Mouse (Mus musculus) cerebellum, adult 8-10 months (tissue): ENCODE data around the gene Jade2.

Experiments
- DNase-seq: peaks from one replicate; pipeline ENCODE4 v3.0.0; 2022

Jade2 gene

GRCm38 (mm10) chr11:51855818-51856615, 1.4 kb downstream of the Jade2 start:
- peak; percentile 85 for DNase-seq

- DNase-seq = peak; percentile 72
These were observed 2.3 kb downstream of the Jade2 start for GRCm38 (mm10) chr11:51854981-51855817.

GRCm38 (mm10) chr11:51852595-51852994, 4.9 kb downstream of the Jade2 start:
- no peak for DNase-seq

- no peak for DNase-seq
These were observed 5.3 kb downstream of the Jade2 start for GRCm38 (mm10) chr11:51852091-51852521.

- DNase-seq = no peak
These were observed 6.6 kb downstream of the Jade2 start for GRCm38 (mm10) chr11:51850741-51851330.

- DNase-seq = no peak
These were observed 9.1 kb downstream of the Jade2 start for GRCm38 (mm10) chr11:51848324-51848723.

- DNase-seq = no peak
These were observed 9.6 kb downstream of the Jade2 start for GRCm38 (mm10) chr11:51847902-51848301.

- no peak for DNase-seq
These were observed 11.2 kb downstream of the Jade2 start for GRCm38 (mm10) chr11:51845981-51846883.

GRCm38 (mm10) chr11:51844529-51845098, 12.8 kb downstream of the Jade2 start:
- DNase-seq = no peak

- no peak for DNase-seq
These were observed 13.6 kb downstream of the Jade2 start for GRCm38 (mm10) chr11:51843898-51844297.

- DNase-seq = no peak
These were observed 14.3 kb downstream of the Jade2 start for GRCm38 (mm10) chr11:51843168-51843567.

GRCm38 (mm10) chr11:51841149-51841548, 16.3 kb downstream of the Jade2 start:
- DNase-seq = no peak

- no peak for DNase-seq
These were observed 16.8 kb downstream of the Jade2 start for GRCm38 (mm10) chr11:51840657-51841056.

GRCm38 (mm10) chr11:51839973-51840372, 17.5 kb downstream of the Jade2 start:
- no peak for DNase-seq

- DNase-seq = no peak
These were observed 18.3 kb downstream of the Jade2 start for GRCm38 (mm10) chr11:51839106-51839505.

GRCm38 (mm10) chr11:51837164-51838153, 20.0 kb downstream of the Jade2 start:
- DNase-seq = no peak

- no peak for DNase-seq
These were observed 20.9 kb downstream of the Jade2 start for GRCm38 (mm10) chr11:51836506-51836905.

- DNase-seq = no peak
These were observed 21.9 kb downstream of the Jade2 start for GRCm38 (mm10) chr11:51835598-51835997.

GRCm38 (mm10) chr11:51834067-51834411, 23.4 kb downstream of the Jade2 start:
- no peak for DNase-seq

- no peak for DNase-seq
These were observed 23.9 kb downstream of the Jade2 start for GRCm38 (mm10) chr11:51833393-51834066.
